Mouse (Mus musculus): ENCODE measurements around the gene Tmeff2. TPM values are rescaled to one million over a fixed set of nuclear protein-coding genes. Genes with fewer than 3 reads are reported as not detected.

The Tmeff2 gene
- polyA plus RNA-seq, 1 experiment from 2014 or later, result 2.7 TPM

DNA sequence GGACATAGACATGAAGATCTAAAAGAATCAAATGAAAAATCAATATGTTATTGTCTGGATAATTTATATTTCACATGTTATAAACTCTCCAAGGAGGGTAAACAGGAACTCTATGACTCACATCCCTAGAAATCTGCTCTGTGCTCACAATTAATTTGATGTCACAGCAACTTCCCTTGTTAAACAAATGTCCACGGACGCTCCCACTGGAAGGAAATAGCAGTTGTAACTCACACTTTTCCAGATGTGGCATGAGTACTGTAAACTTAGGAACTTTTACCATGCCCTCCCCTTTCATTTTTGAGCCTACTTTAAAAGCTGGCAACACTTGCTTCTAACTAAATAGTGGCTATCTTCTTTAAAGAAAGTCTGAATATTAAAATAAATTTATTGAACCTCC, 236.3 kb downstream of the Tmeff2 start:
- 0 out of 2 replicates have a peak overlapping the region, but pooled peaks have one; percentile 30 for H3K27ac ChIP-seq (ENCODE audit: low read depth)
- H3K36me3 ChIP-seq (ENCODE audit: insufficient read depth), result no peaks in the 10 kb centered on the region
- peak; percentile 78 for DNase-seq
- 9% methylated on average over 2 of the region's 2 CpGs for WGBS
- H3K9ac ChIP-seq, result no peak overlapping the region
- no peak overlapping the region for H3K4me2 ChIP-seq
- H3K27me3 ChIP-seq (ENCODE audit: insufficient read depth, low read length), result no peaks in the 10 kb centered on the region
- peak; percentile 69; the same call in 1 of the 2 replicates for ATAC-seq (ENCODE audit: insufficient read depth)
- no peaks in the 10 kb centered on the region for H3K9me3 ChIP-seq (ENCODE audit: low read depth, low read length)
- H3K4me3 ChIP-seq (ENCODE audit: low read depth, low read length), result no peak overlapping the region
- peaks cover 5% of the 10 kb centered on the region; the same call in 1 of the 2 replicates for H3K4me1 ChIP-seq (ENCODE audit: insufficient read depth)
- TF ChIP-seq CTCF (IDR thresholded peaks at IDR 0.05; ENCODE audit: low read depth), result no peak

DNA sequence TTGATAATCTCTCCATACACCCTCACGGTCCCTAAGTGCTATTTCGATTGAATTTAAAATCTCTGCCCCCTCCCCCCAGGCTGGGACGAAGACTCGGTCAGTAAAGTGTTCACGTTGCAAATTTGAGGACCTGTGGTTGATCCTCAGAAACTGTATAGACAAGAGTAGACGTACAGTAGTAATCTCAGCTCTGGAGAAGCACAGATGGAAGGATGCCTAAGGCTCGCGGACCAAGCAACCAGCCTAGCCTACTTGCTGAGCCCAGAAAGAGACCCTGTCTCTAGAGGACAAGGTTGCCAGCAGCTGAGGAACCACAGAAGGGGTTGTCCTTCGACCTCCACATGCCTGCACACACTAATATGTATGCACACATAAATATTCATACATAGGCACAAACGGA, 239.2 kb downstream of the Tmeff2 start:
- Histone ChIP-seq H3K4me1 (ENCODE audit: insufficient read depth) (peaks cover 5% of the 10 kb centered on the region; the same call in 1 of the 2 replicates), H3K9ac (no peak overlapping the region), H3K27ac (ENCODE audit: low read depth) (no peak overlapping the region), H3K4me3 (ENCODE audit: low read depth, low read length) (no peak overlapping the region), H3K36me3 (ENCODE audit: insufficient read depth) (no peaks in the 10 kb centered on the region), H3K4me2 (no peak overlapping the region), H3K9me3 (ENCODE audit: low read depth, low read length) (no peaks in the 10 kb centered on the region), H3K27me3 (ENCODE audit: insufficient read depth, low read length) (no peaks in the 10 kb centered on the region)
- DNase-seq, result no peak
- no peak for TF ChIP-seq CTCF (IDR thresholded peaks at IDR 0.05; ENCODE audit: low read depth)
- ATAC-seq (ENCODE audit: insufficient read depth), result no peak
- 74% methylated on average over 10 of the region's 10 CpGs for WGBS

DNA sequence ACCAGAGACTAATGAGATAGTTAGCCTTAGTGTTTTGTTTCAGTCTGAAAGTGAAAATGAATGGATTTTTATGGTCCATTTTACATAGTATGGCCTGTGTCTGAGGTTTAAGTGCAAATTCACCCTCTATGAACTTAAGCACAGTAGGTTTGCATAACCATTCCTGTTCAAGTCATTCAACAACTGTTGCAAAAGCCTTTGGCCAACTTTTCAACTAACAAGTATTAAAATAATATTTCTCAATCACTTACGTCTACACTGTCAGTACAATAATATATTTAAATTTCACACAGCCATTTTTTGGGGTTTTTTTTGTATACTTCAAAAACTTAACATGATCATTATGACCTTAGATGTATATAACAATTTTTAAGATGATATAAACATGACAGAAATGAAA, 240.9 kb downstream of the Tmeff2 start:
- no peak for TF ChIP-seq CTCF (IDR thresholded peaks at IDR 0.05; ENCODE audit: low read depth)
- H3K9me3 ChIP-seq (ENCODE audit: low read depth, low read length), result no peaks in the 10 kb centered on the region
- no peaks in the 10 kb centered on the region for H3K4me1 ChIP-seq (ENCODE audit: insufficient read depth)
- no peak overlapping the region for H3K4me2 ChIP-seq
- 78% methylated on average over 1 of the region's 1 CpGs for WGBS
- H3K36me3 ChIP-seq (ENCODE audit: insufficient read depth), result no peaks in the 10 kb centered on the region
- no peaks in the 10 kb centered on the region for H3K27me3 ChIP-seq (ENCODE audit: insufficient read depth, low read length)
- H3K9ac ChIP-seq, result no peak overlapping the region
- H3K27ac ChIP-seq (ENCODE audit: low read depth), result no peak overlapping the region
- ATAC-seq (ENCODE audit: insufficient read depth) (no peak), DNase-seq (no peak)
- H3K4me3 ChIP-seq (ENCODE audit: low read depth, low read length), result no peak overlapping the region

- 81% methylated on average over 3 of the region's 3 CpGs for WGBS
Measured at GRCm38 (mm10) chr1:51142729-51143128, 242.3 kb downstream of the Tmeff2 start.

DNA sequence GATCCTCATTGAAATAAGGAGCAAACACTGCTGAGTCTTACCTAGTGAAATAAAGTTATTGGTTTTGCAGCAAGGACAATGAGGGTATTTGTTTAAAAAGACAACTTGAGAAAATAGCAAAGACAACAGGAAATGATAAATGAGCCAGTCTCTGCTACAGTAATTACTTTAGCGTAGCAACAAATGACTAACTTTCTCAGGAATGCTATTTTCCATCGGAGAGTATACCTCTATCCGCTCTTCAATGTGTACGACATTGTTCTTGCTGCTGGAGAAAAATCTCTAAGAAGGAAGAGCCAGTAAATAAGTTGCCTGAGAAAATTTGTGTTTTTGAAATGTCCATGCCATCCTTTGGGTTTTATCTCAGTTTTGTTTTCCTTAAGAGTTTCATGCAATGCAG, 245.2 kb downstream of the Tmeff2 start:
- Histone ChIP-seq H3K27me3 (ENCODE audit: insufficient read depth, low read length) (no peaks in the 10 kb centered on the region), H3K27ac (ENCODE audit: low read depth) (no peak overlapping the region), H3K4me2 (no peak overlapping the region), H3K4me3 (ENCODE audit: low read depth, low read length) (no peak overlapping the region), H3K9me3 (ENCODE audit: low read depth, low read length) (no peaks in the 10 kb centered on the region), H3K9ac (no peak overlapping the region), H3K36me3 (ENCODE audit: insufficient read depth) (no peaks in the 10 kb centered on the region), H3K4me1 (ENCODE audit: insufficient read depth) (no peaks in the 10 kb centered on the region; the same call in 1 of the 2 replicates)
- no peak for TF ChIP-seq CTCF (IDR thresholded peaks at IDR 0.05; ENCODE audit: low read depth)
- ATAC-seq (ENCODE audit: insufficient read depth), result no peak
- DNase-seq, result no peak
- 61% methylated on average over 4 of the region's 4 CpGs for WGBS

More at GRCm38 (mm10) chr1:51142729-51143128, 242.3 kb downstream of the Tmeff2 start:
- no peak overlapping the region for H3K9ac ChIP-seq
- H3K4me1 ChIP-seq (ENCODE audit: insufficient read depth), result no peaks in the 10 kb centered on the region
- H3K4me2 ChIP-seq, result no peak overlapping the region
- DNase-seq, result no peak
- H3K4me3 ChIP-seq (ENCODE audit: low read depth, low read length), result no peak overlapping the region
- no peaks in the 10 kb centered on the region for H3K9me3 ChIP-seq (ENCODE audit: low read depth, low read length)
- TF ChIP-seq CTCF (IDR thresholded peaks at IDR 0.05; ENCODE audit: low read depth), result no peak
- ATAC-seq (ENCODE audit: insufficient read depth), result no peak
- H3K27ac ChIP-seq (ENCODE audit: low read depth), result no peak overlapping the region
- H3K27me3 ChIP-seq (ENCODE audit: insufficient read depth, low read length), result no peaks in the 10 kb centered on the region
- H3K36me3 ChIP-seq (ENCODE audit: insufficient read depth), result no peaks in the 10 kb centered on the region

- DNase-seq, result peak; percentile 51
- H3K27ac ChIP-seq (ENCODE audit: low read depth), result no peak overlapping the region
- no peak overlapping the region for H3K9ac ChIP-seq
- no peaks in the 10 kb centered on the region for H3K9me3 ChIP-seq (ENCODE audit: low read depth, low read length)
- no peak overlapping the region for H3K4me3 ChIP-seq (ENCODE audit: low read depth, low read length)
- WGBS, result 25% methylated on average over 9 of the region's 9 CpGs
- no peak overlapping the region for H3K4me2 ChIP-seq
- TF ChIP-seq CTCF (IDR thresholded peaks at IDR 0.05; ENCODE audit: low read depth), result peak; percentile 15; the same call in 1 of the 2 replicates
- no peaks in the 10 kb centered on the region for H3K27me3 ChIP-seq (ENCODE audit: insufficient read depth, low read length)
- no peaks in the 10 kb centered on the region for H3K36me3 ChIP-seq (ENCODE audit: insufficient read depth)
- no peaks in the 10 kb centered on the region; the same call in 1 of the 2 replicates for H3K4me1 ChIP-seq (ENCODE audit: insufficient read depth)
- peak; percentile 63; the same call in 1 of the 2 replicates for ATAC-seq (ENCODE audit: insufficient read depth)
Measured at GRCm38 (mm10) chr1:51148481-51149137, 248.2 kb downstream of the Tmeff2 start.

DNA sequence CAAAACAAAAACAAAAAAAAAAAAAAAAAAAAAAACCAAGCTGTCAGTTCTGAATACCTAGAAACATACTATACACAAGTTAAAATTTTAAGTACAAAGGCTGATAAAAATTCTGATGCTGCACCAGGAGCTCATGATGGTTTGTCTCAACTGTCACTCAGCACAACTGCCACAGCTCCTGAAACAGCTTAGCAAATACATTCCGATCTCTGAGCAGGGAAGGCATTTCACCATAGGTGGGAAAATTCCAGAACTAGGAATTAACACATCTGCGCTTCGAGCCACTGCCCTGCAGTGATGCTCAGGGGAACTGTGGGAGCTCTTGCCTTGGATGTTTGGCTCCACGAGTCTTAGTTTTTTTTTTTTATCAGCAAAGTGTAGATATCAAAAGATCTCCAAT, 249.0 kb downstream of the Tmeff2 start:
- DNase-seq, result peak; percentile 60
- 30% methylated on average over 4 of the region's 4 CpGs for WGBS
- no peaks in the 10 kb centered on the region for H3K36me3 ChIP-seq (ENCODE audit: insufficient read depth)
- H3K9ac ChIP-seq, result no peak overlapping the region
- H3K9me3 ChIP-seq (ENCODE audit: low read depth, low read length), result no peaks in the 10 kb centered on the region
- no peak for TF ChIP-seq CTCF (IDR thresholded peaks at IDR 0.05; ENCODE audit: low read depth)
- H3K4me3 ChIP-seq (ENCODE audit: low read depth, low read length), result no peak overlapping the region
- H3K27me3 ChIP-seq (ENCODE audit: insufficient read depth, low read length), result no peaks in the 10 kb centered on the region
- no peak overlapping the region for H3K27ac ChIP-seq (ENCODE audit: low read depth)
- no peak overlapping the region for H3K4me2 ChIP-seq
- peak; percentile 14; the same call in 1 of the 2 replicates for ATAC-seq (ENCODE audit: insufficient read depth)
- no peaks in the 10 kb centered on the region; the same call in 1 of the 2 replicates for H3K4me1 ChIP-seq (ENCODE audit: insufficient read depth)

Data from lung, embryonic 14.5 days (tissue).